Mouse (Mus musculus): ENCODE results near the gene Ttc9. TPM values are rescaled to one million over a fixed set of nuclear protein-coding genes. Genes with fewer than 3 reads are reported as not detected.

The Ttc9 gene
- polyA plus RNA-seq, 1 experiment from 2014 or later: 1.2 TPM

- WGBS: 44% methylated on average over 12 of the region's 12 CpGs
- H3K9me3 ChIP-seq (ENCODE audit: control insufficient read depth): no peaks in the 10 kb centered on the region
- H3K27me3 ChIP-seq (replicated peaks; ENCODE audit: control insufficient read depth, insufficient read depth, low read length): no peaks in the 10 kb centered on the region
- no peak overlapping the region for H3K27ac ChIP-seq (ENCODE audit: low read depth, low read length)
- ATAC-seq: no peak
- no peak overlapping the region for H3K4me2 ChIP-seq (replicated peaks; ENCODE audit: low read depth)
- H3K4me3 ChIP-seq (ENCODE audit: low read depth, low read length): no peak overlapping the region
- H3K36me3 ChIP-seq (ENCODE audit: control insufficient read depth, insufficient read depth): no peaks in the 10 kb centered on the region
- TF ChIP-seq CTCF (IDR thresholded peaks at IDR 0.05; ENCODE audit: low read depth): no peak
- no peaks in the 10 kb centered on the region for H3K4me1 ChIP-seq (replicated peaks; ENCODE audit: control insufficient read depth, insufficient read depth, low read length)
- no peak overlapping the region for H3K9ac ChIP-seq (ENCODE audit: low read depth, low read length)
Observed at GRCm38 (mm10) chr12:81686406-81687117, 55.5 kb downstream of the Ttc9 start.

- no peak overlapping the region for H3K4me2 ChIP-seq (replicated peaks; ENCODE audit: low read depth)
- 86% methylated on average over 5 of the region's 5 CpGs for WGBS
- no peak overlapping the region for H3K4me3 ChIP-seq (ENCODE audit: low read depth, low read length)
- H3K9ac ChIP-seq (ENCODE audit: low read depth, low read length): no peak overlapping the region
- no peak overlapping the region for H3K27ac ChIP-seq (ENCODE audit: low read depth, low read length)
- ATAC-seq: no peak
- no peaks in the 10 kb centered on the region for H3K36me3 ChIP-seq (ENCODE audit: control insufficient read depth, insufficient read depth)
- no peaks in the 10 kb centered on the region for H3K27me3 ChIP-seq (replicated peaks; ENCODE audit: control insufficient read depth, insufficient read depth, low read length)
- no peaks in the 10 kb centered on the region for H3K4me1 ChIP-seq (replicated peaks; ENCODE audit: control insufficient read depth, insufficient read depth, low read length)
- no peaks in the 10 kb centered on the region for H3K9me3 ChIP-seq (ENCODE audit: control insufficient read depth)
- no peak for TF ChIP-seq CTCF (IDR thresholded peaks at IDR 0.05; ENCODE audit: low read depth)
Observed at GRCm38 (mm10) chr12:81687873-81688272, 56.8 kb downstream of the Ttc9 start.

DNA sequence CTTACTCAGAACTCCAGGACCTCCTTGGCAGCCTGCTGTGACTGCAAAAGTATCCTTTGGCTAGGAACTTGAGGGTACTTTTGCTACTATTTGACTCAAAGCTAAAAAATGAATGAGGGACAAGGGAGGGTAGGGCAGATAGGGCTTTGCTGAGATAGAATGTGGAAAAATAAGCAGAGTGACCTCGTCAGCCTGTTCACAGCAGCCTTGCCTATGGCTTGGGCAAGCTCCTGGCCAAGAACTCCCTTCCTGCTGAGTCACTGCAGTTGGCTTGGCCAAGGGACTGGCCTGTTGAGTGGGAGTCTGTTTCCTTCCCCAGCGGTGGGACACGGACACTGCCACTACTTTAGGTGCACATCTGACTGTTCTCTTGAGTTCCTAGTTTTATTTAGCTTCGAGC lies 57.5 kb downstream of the Ttc9 start:
- Histone ChIP-seq H3K9me3 (ENCODE audit: control insufficient read depth) (no peaks in the 10 kb centered on the region), H3K36me3 (ENCODE audit: control insufficient read depth, insufficient read depth) (no peaks in the 10 kb centered on the region), H3K4me1 (replicated peaks; ENCODE audit: control insufficient read depth, insufficient read depth, low read length) (no peaks in the 10 kb centered on the region), H3K4me2 (replicated peaks; ENCODE audit: low read depth) (no peak overlapping the region), H3K4me3 (ENCODE audit: low read depth, low read length) (no peak overlapping the region), H3K27me3 (replicated peaks; ENCODE audit: control insufficient read depth, insufficient read depth, low read length) (no peaks in the 10 kb centered on the region), H3K27ac (ENCODE audit: low read depth, low read length) (no peak overlapping the region), H3K9ac (ENCODE audit: low read depth, low read length) (no peak overlapping the region)
- ATAC-seq: no peak
- TF ChIP-seq CTCF (IDR thresholded peaks at IDR 0.05; ENCODE audit: low read depth): no peak
- 81% methylated on average over 4 of the region's 4 CpGs for WGBS

- 50% methylated on average over 4 of the region's 4 CpGs for WGBS
- no peak for TF ChIP-seq CTCF (IDR thresholded peaks at IDR 0.05; ENCODE audit: low read depth)
- H3K36me3 ChIP-seq (ENCODE audit: control insufficient read depth, insufficient read depth): no peaks in the 10 kb centered on the region
- H3K4me1 ChIP-seq (replicated peaks; ENCODE audit: control insufficient read depth, insufficient read depth, low read length): no peaks in the 10 kb centered on the region
- H3K27ac ChIP-seq (ENCODE audit: low read depth, low read length): no peak overlapping the region
- no peak overlapping the region for H3K4me2 ChIP-seq (replicated peaks; ENCODE audit: low read depth)
- H3K9ac ChIP-seq (ENCODE audit: low read depth, low read length): no peak overlapping the region
- no peak overlapping the region for H3K4me3 ChIP-seq (ENCODE audit: low read depth, low read length)
- H3K27me3 ChIP-seq (replicated peaks; ENCODE audit: control insufficient read depth, insufficient read depth, low read length): no peaks in the 10 kb centered on the region
- ATAC-seq: no peak
- no peaks in the 10 kb centered on the region for H3K9me3 ChIP-seq (ENCODE audit: control insufficient read depth)
Observed at GRCm38 (mm10) chr12:81689505-81690056, 58.5 kb downstream of the Ttc9 start.

- Histone ChIP-seq H3K9ac (ENCODE audit: low read depth, low read length) (no peak overlapping the region), H3K4me3 (ENCODE audit: low read depth, low read length) (no peak overlapping the region), H3K4me1 (replicated peaks; ENCODE audit: control insufficient read depth, insufficient read depth, low read length) (no peaks in the 10 kb centered on the region), H3K9me3 (ENCODE audit: control insufficient read depth) (no peaks in the 10 kb centered on the region), H3K27me3 (replicated peaks; ENCODE audit: control insufficient read depth, insufficient read depth, low read length) (no peaks in the 10 kb centered on the region), H3K36me3 (ENCODE audit: control insufficient read depth, insufficient read depth) (no peaks in the 10 kb centered on the region), H3K4me2 (replicated peaks; ENCODE audit: low read depth) (no peak overlapping the region), H3K27ac (ENCODE audit: low read depth, low read length) (no peak overlapping the region)
- no peak for ATAC-seq
- no peak for TF ChIP-seq CTCF (IDR thresholded peaks at IDR 0.05; ENCODE audit: low read depth)
- 87% methylated on average over 15 of the region's 15 CpGs for WGBS
Observed at GRCm38 (mm10) chr12:81690111-81690510, 59.1 kb downstream of the Ttc9 start.

DNA sequence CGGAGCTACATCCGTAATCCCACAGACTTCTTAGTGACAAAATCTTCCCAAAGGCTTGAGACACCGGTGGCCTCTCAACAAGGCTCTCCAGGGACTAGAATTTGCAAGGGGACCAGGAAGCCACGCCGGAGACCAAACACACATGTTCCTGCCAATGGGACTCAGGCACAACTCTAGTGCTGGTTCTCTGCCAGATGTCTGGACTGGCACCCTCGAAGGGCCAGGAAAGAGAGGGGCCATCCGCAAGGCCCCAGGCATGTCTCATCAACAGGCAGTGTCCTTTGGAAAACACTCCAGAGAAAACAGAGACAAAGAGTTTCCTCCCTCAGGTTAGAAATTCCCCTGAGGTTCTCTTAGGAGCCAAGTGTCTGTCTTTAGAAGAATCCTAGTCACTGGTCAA lies 59.7 kb downstream of the Ttc9 start:
- Histone ChIP-seq H3K9ac (ENCODE audit: low read depth, low read length) (no peak overlapping the region), H3K4me2 (replicated peaks; ENCODE audit: low read depth) (no peak overlapping the region), H3K27ac (ENCODE audit: low read depth, low read length) (no peak overlapping the region), H3K9me3 (ENCODE audit: control insufficient read depth) (no peaks in the 10 kb centered on the region), H3K27me3 (replicated peaks; ENCODE audit: control insufficient read depth, insufficient read depth, low read length) (no peaks in the 10 kb centered on the region), H3K4me1 (replicated peaks; ENCODE audit: control insufficient read depth, insufficient read depth, low read length) (no peaks in the 10 kb centered on the region), H3K36me3 (ENCODE audit: control insufficient read depth, insufficient read depth) (no peaks in the 10 kb centered on the region), H3K4me3 (ENCODE audit: low read depth, low read length) (no peak overlapping the region)
- no peak for TF ChIP-seq CTCF (IDR thresholded peaks at IDR 0.05; ENCODE audit: low read depth)
- ATAC-seq: no peak
- 74% methylated on average over 7 of the region's 7 CpGs for WGBS

Data from intestine, postnatal 0 days (tissue).